Mouse (Mus musculus) heart, adult 2 months (tissue): ENCODE data around the gene Pyurf. TPM values are rescaled to one million over a fixed set of nuclear protein-coding genes. Genes with fewer than 3 reads are reported as not detected.
A peak's percentile ranks its signal among the peaks of the same experiment; 100 is the strongest.

Source experiments
- DNase-seq, 2 experiments: peaks; one replicate each; pipeline ENCODE4 v3.0.0; 2021
- H3K27ac ChIP-seq: fragments of 200-600 bp; 2 replicates; pipeline ENCODE4 v1.8.1; 2022
- H3K27me3 ChIP-seq: fragments of 200-500 bp; 2 replicates; pipeline ENCODE4 v1.6.1; 2012; ENCODE audit warnings: mild to moderate bottlenecking, low read length, inconsistent platforms, mixed read lengths; ENCODE audit not compliant: control insufficient read depth, insufficient read depth
- H3K36me3 ChIP-seq: fragments of 200-500 bp; 2 replicates; pipeline ENCODE4 v1.6.1; 2012; ENCODE audit warnings: low read length, inconsistent platforms; ENCODE audit not compliant: control insufficient read depth, insufficient read depth
- H3K4me1 ChIP-seq: fragments of 200-500 bp; 2 replicates; pipeline ENCODE4 v1.6.1; 2011; ENCODE audit warnings: low read length; ENCODE audit not compliant: control insufficient read depth, insufficient read depth
- H3K4me3 ChIP-seq: fragments of 200-600 bp; 2 replicates; pipeline ENCODE4 v1.8.1; 2022
- H3K79me2 ChIP-seq: fragments of 200-500 bp; replicated peaks from 2 replicates; pipeline ENCODE4 v1.6.1; 2012; ENCODE audit warnings: mild to moderate bottlenecking, inconsistent platforms, low read length, moderate library complexity, mixed read lengths; ENCODE audit not compliant: control insufficient read depth, insufficient read depth
- H3K9ac ChIP-seq: fragments of 200-500 bp; 2 replicates; pipeline ENCODE4 v1.6.1; 2012; ENCODE audit warnings: low read depth, mild to moderate bottlenecking, control low read depth, inconsistent platforms, low read length, mixed read lengths
- CTCF ChIP-seq: fragments of 200-600 bp; IDR thresholded peaks from 2 replicates; pipeline ENCODE4 v1.8.1; 2022; ENCODE audit warnings: antibody characterized with exemption, mild to moderate bottlenecking, moderate library complexity
- EP300 ChIP-seq: fragments of 200-500 bp; IDR thresholded peaks from 2 replicates; pipeline ENCODE4 v1.6.1; 2011; ENCODE audit warnings: low read depth, low read length, control low read depth; ENCODE audit not compliant: insufficient read depth
- POLR2A ChIP-seq: fragments of 200-500 bp; IDR thresholded peaks from 2 replicates; pipeline ENCODE4 v1.6.1; 2011; ENCODE audit warnings: mild to moderate bottlenecking, low read depth, low read length, control low read depth; ENCODE audit not compliant: insufficient read depth
- WGBS: fragments of 180-500 bp; shearing (Covaris S2); methylation state at CpG from one replicate; pipeline ENCODE4 v1.1.7; 2018; 5-methylcytosine and 5-hydroxymethylcytosine counted together
- intact Hi-C: fragments of 180-260 bp; cut with DNase I; formaldehyde crosslinking; loops from one replicate; pipeline ENCODE4 v1.15.1; 2025
- long read RNA-seq: library from polyadenylated mRNA; stranded (forward); transcript quantifications from one replicate; pipeline ENCODE4 v2.0.0, GENCODE M21; 2021
- polyA plus RNA-seq: library from polyadenylated mRNA; depleted of rRNA; stranded (reverse); fragments of >200 nt; gene quantifications from 2 replicates; pipeline ENCODE4 v1.2.3, GENCODE M21; 2012; rRNA removed
- total RNA-seq, 2 experiments: library from RNA; stranded (reverse); gene quantifications; 2 replicates each; pipeline ENCODE4 v1.2.3; 2021

Gene Pyurf
- total RNA-seq, result 10 to 100 TPM; 21.5 to 24.6 TPM
- 20.3 and 38.6 TPM in 2 replicates for polyA plus RNA-seq
- long read RNA-seq, transcript Pyurf-201 (2 exons, 3,573 nt), result major isoform, 76 of 76 reads
- long read RNA-seq, partial matches to known transcripts, result 0 of 76 reads
- long read RNA-seq, other reads (novel, unspliced or antisense), result 0 of 76 reads

GRCm38 (mm10) chr6:57691467-57692261 lies at the start of gene Pyurf:
Pyurf (minus strand) TSS chr6:57692078.
- intact Hi-C loops, result loop anchor here (1.0 to 10.0 kb wide), 3 partner anchors 12 to 767 kb away; partner anchors contain the start of genes Herc6, Nt5c3 and Vmn1r4
- H3K36me3 ChIP-seq, result peaks cover 5% of the 10 kb centered on the region; the same call in 1 of the 2 replicates
- H3K4me1 ChIP-seq, result peaks cover 1% of the 10 kb centered on the region; the same call in 1 of the 2 replicates
- H3K4me3 ChIP-seq, result peak within 1 kb of the TSS; percentile 97
- WGBS, result under 1% methylated on average over 52 of the region's 52 CpGs
- DNase-seq, result peak; percentile 88 to 90
- peak within 1 kb of the TSS; percentile 99 for H3K27ac ChIP-seq
- no peaks in the 10 kb centered on the region for H3K79me2 ChIP-seq
- TF ChIP-seq EP300 (no peak), CTCF (peak; percentile 52), POLR2A (peak; percentile 70)
- peak within 1 kb of the TSS; percentile 85 for H3K9ac ChIP-seq
- no peaks in the 10 kb centered on the region for H3K27me3 ChIP-seq

GRCm38 (mm10) chr6:57721347-57721746 lies 29.5 kb upstream of the Pyurf start:
- Histone ChIP-seq H3K27ac (no peak overlapping the region), H3K36me3 (no peaks in the 10 kb centered on the region; the same call in 1 of the 2 replicates), H3K4me1 (no peaks in the 10 kb centered on the region; the same call in 1 of the 2 replicates), H3K9ac (no peak overlapping the region), H3K27me3 (no peaks in the 10 kb centered on the region), H3K4me3 (no peak overlapping the region), H3K79me2 (no peaks in the 10 kb centered on the region)
- TF ChIP-seq CTCF (no peak), POLR2A (no peak), EP300 (no peak)
- no peak for DNase-seq
- 70% methylated on average over 1 of the region's 1 CpGs for WGBS
- intact Hi-C loops, result no loop called here

GRCm38 (mm10) chr6:57711726-57712125 lies 19.8 kb upstream of the Pyurf start:
- WGBS, result 0% methylated on average over 1 of the region's 1 CpGs

GRCm38 (mm10) chr6:57706721-57707120 lies 14.8 kb upstream of the Pyurf start:
- Histone ChIP-seq H3K9ac (no peak overlapping the region), H3K27me3 (no peaks in the 10 kb centered on the region), H3K4me3 (peak overlapping the region; percentile 34), H3K79me2 (peaks cover 5% of the 10 kb centered on the region), H3K4me1 (0 out of 2 replicates have a peak, but pooled peaks cover 2% of the 10 kb centered on the region), H3K27ac (peak overlapping the region; percentile 33), H3K36me3 (peaks cover 4% of the 10 kb centered on the region; the same call in 1 of the 2 replicates)
- TF ChIP-seq EP300 (no peak), CTCF (no peak), POLR2A (no peak)
- no peak for DNase-seq
- WGBS, result 45% methylated on average over 1 of the region's 1 CpGs
- intact Hi-C loops, result loop anchor here (5.0 to 10.0 kb wide), 2 partner anchors 116 to 992 kb away; partner anchors contain the start of gene Avl9

More at GRCm38 (mm10) chr6:57711726-57712125, 19.8 kb upstream of the Pyurf start:
- 0 out of 2 replicates have a peak, but pooled peaks cover 2% of the 10 kb centered on the region for H3K36me3 ChIP-seq
- DNase-seq, result no peak
- no peak overlapping the region for H3K9ac ChIP-seq
- H3K79me2 ChIP-seq, result peaks cover 3% of the 10 kb centered on the region
- H3K4me1 ChIP-seq, result 0 out of 2 replicates have a peak, but pooled peaks cover 2% of the 10 kb centered on the region
- H3K27me3 ChIP-seq, result no peaks in the 10 kb centered on the region
- no peak overlapping the region for H3K4me3 ChIP-seq
- intact Hi-C loops, result no loop called here
- TF ChIP-seq POLR2A (no peak), EP300 (no peak), CTCF (no peak)
- H3K27ac ChIP-seq, result no peak overlapping the region

GRCm38 (mm10) chr6:57703703-57704102 lies 11.8 kb upstream of the Pyurf start:
- Histone ChIP-seq H3K36me3 (peaks cover 4% of the 10 kb centered on the region; the same call in 1 of the 2 replicates), H3K9ac (peak overlapping the region; percentile 73), H3K4me3 (peak overlapping the region; percentile 97), H3K79me2 (peaks cover 2% of the 10 kb centered on the region; the same call in 1 of the 2 replicates), H3K27me3 (no peaks in the 10 kb centered on the region), H3K4me1 (0 out of 2 replicates have a peak, but pooled peaks cover 2% of the 10 kb centered on the region), H3K27ac (peak overlapping the region; percentile 98)
- intact Hi-C loops, result loop anchor here (1.0 to 10.0 kb wide), 3 partner anchors 11 to 989 kb away; partner anchors contain the start of genes Avl9, Ppm1k and Pyurf
- WGBS, result 2% methylated on average over 2 of the region's 2 CpGs
- TF ChIP-seq POLR2A (no peak), EP300 (no peak), CTCF (no peak)
- DNase-seq, result no peak
